Mouse (Mus musculus) intestine, postnatal 0 days (tissue): ENCODE results near the gene Gas6. TPM values are rescaled to one million over a fixed set of nuclear protein-coding genes. Genes with fewer than 3 reads are reported as not detected.

Source experiments
- ATAC-seq: fragments of 200-750 bp; cut with Nextera tagmentation; 2 replicates; pipeline ENCODE4 v1.8.0; 2017; ENCODE audit warnings: mild to moderate bottlenecking, moderate TSS enrichment, moderate library complexity
- H3K27ac ChIP-seq: fragments of 300-500 bp; sonication (generic); 2 replicates; pipeline ENCODE4 v1.5.1; 2014; ENCODE audit warnings: mild to moderate bottlenecking, low read depth, low read length, moderate library complexity
- H3K27me3 ChIP-seq: fragments of 300-500 bp; sonication (generic); replicated peaks from 2 replicates; pipeline ENCODE4 v1.6.1; 2014; ENCODE audit warnings: low read length, mixed read lengths; ENCODE audit not compliant: control insufficient read depth, insufficient read depth
- H3K36me3 ChIP-seq: fragments of 300-500 bp; sonication (generic); 2 replicates; pipeline ENCODE4 v1.6.1; 2014; ENCODE audit warnings: mild to moderate bottlenecking, moderate library complexity; ENCODE audit not compliant: control insufficient read depth, insufficient read depth
- H3K4me1 ChIP-seq: fragments of 300-500 bp; sonication (generic); replicated peaks from 2 replicates; pipeline ENCODE4 v1.6.1; 2014; ENCODE audit warnings: antibody characterized with exemption, low read length, mixed read lengths; ENCODE audit not compliant: control insufficient read depth, insufficient read depth
- H3K4me2 ChIP-seq: fragments of 300-500 bp; sonication (generic); replicated peaks from 2 replicates; pipeline ENCODE4 v1.6.1; 2014; ENCODE audit warnings: low read depth, mild to moderate bottlenecking, moderate library complexity
- H3K4me3 ChIP-seq: fragments of 300-500 bp; sonication (generic); 2 replicates; pipeline ENCODE4 v1.5.1; 2014; ENCODE audit warnings: low read depth, low read length
- H3K9ac ChIP-seq: fragments of 300-500 bp; sonication (generic); 2 replicates; pipeline ENCODE4 v1.6.1; 2014; ENCODE audit warnings: mild to moderate bottlenecking, low read depth, low read length
- H3K9me3 ChIP-seq: fragments of 300-500 bp; sonication (generic); 2 replicates; pipeline ENCODE4 v1.6.1; 2016; ENCODE audit warnings: mixed run types; ENCODE audit not compliant: control insufficient read depth
- CTCF ChIP-seq: sonication (generic); IDR thresholded peaks from 2 replicates; pipeline ENCODE4 v1.5.1; 2016; ENCODE audit warnings: low read depth, mild to moderate bottlenecking, control low read depth, antibody characterized with exemption, moderate library complexity
- WGBS: fragments of 180-500 bp; shearing (Covaris S2); extraction: QIAGEN DNeasy Blood & Tissue Kit; methylation state at CpG from one replicate; pipeline ENCODE4 v1.1.7; 2014; 5-methylcytosine and 5-hydroxymethylcytosine counted together
- polyA plus RNA-seq: library from polyadenylated mRNA; unstranded; fragments of >200 nt; fragmentation: Nextera tagmentation; extraction: Ambion mirVana; gene quantifications from 2 replicates; pipeline ENCODE4 v1.2.1, GENCODE M21; 2015

Gene Gas6
- polyA plus RNA-seq, 1 experiment from 2014 or later = 77.3 TPM

DNA sequence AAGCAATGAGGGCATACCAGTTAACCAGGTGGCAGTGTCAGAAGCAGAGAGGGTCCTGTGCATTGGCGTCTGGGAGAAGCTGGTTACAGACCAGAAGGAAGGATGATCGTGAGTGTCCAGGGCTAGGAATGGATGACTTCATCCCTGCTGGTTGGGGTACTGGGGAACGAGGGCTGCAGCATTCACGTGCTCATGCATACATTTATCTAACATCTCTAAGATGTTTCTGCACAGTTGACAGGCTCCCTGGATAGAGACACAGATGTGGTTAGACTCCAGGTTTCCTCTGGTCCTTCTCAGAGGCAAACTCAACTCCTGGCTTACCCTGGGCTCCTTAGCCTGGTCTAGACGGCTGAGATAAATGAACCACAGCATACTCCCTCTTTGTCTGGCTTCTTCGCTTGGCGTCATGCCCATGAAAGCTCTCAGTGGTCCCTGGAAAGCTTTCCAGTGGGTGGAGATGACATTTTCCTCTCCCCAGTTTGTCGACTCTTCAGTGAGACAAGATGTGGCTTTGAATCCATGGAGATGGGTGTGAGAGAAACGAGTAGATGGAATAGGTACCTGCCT lies 37.4 kb upstream of the Gas6 start:
- no peak for TF ChIP-seq CTCF
- Histone ChIP-seq H3K9ac (no peak overlapping the region), H3K27ac (no peak overlapping the region), H3K27me3 (no peaks in the 10 kb centered on the region), H3K36me3 (no peaks in the 10 kb centered on the region; the same call in 1 of the 2 replicates), H3K4me1 (peaks cover 14% of the 10 kb centered on the region), H3K9me3 (no peaks in the 10 kb centered on the region), H3K4me2 (no peak overlapping the region), H3K4me3 (no peak overlapping the region)
- WGBS = 55% methylated on average over 9 of the region's 9 CpGs
- no peak for ATAC-seq

DNA sequence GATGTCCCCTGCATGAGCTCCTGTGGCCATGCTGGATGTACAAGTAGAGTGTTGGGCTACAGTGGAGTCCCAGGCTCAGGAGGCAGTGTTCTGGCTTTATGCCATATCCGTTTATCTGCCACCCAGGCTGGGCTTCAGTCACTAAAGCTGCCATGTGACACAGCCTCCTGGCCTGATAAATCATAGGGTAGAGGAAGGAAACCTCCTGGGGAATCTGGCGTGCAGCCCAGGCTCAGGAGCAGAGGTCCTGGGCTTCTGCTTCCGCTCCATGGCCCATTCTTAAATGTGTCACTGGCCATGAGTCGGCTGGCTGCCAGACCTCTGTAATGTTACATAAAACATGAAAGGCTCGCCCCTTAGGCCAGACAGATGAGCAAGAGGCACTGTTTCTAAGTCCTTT lies 36.7 kb upstream of the Gas6 start:
- peak; percentile 32 for ATAC-seq
- Histone ChIP-seq H3K27me3 (no peaks in the 10 kb centered on the region), H3K4me3 (no peak overlapping the region), H3K36me3 (no peaks in the 10 kb centered on the region; the same call in 1 of the 2 replicates), H3K27ac (peak overlapping the region; percentile 15; the same call in 1 of the 2 replicates), H3K9ac (no peak overlapping the region), H3K9me3 (no peaks in the 10 kb centered on the region), H3K4me2 (no peak overlapping the region), H3K4me1 (peaks cover 14% of the 10 kb centered on the region)
- 15% methylated on average over 5 of the region's 5 CpGs for WGBS
- no peak for TF ChIP-seq CTCF

DNA sequence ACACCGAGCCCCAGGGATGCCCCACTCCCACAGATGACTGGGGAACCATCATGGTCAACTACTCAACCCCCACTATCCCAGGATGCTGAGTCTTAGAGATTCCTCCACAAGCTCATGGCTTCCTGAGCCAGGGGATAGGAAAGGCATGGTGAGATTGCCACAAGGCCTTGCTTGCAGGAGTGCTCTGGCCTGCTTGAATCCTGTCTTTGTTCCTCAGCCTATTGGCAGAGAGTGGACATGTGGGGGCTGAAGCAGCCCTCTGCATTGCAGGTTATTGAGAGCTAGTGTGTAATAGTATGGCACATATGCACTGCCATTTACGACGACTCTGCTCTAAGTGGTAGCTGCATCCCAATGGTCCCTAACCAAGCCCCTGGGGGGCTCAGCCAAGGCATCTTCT lies 36.1 kb upstream of the Gas6 start:
- no peaks in the 10 kb centered on the region for H3K27me3 ChIP-seq
- no peak overlapping the region for H3K4me2 ChIP-seq
- H3K36me3 ChIP-seq = no peaks in the 10 kb centered on the region; the same call in 1 of the 2 replicates
- no peak for ATAC-seq
- TF ChIP-seq CTCF = no peak
- no peaks in the 10 kb centered on the region for H3K9me3 ChIP-seq
- no peak overlapping the region for H3K4me3 ChIP-seq
- H3K4me1 ChIP-seq = peaks cover 14% of the 10 kb centered on the region
- H3K9ac ChIP-seq = no peak overlapping the region
- 88% methylated on average over 3 of the region's 3 CpGs for WGBS
- no peak overlapping the region for H3K27ac ChIP-seq

GRCm38 (mm10) chr8:13529891-13530316 lies 35.6 kb upstream of the Gas6 start:
- Histone ChIP-seq H3K9me3 (no peaks in the 10 kb centered on the region), H3K9ac (no peak overlapping the region), H3K4me2 (no peak overlapping the region), H3K27ac (no peak overlapping the region; the same call in 1 of the 2 replicates), H3K4me1 (peaks cover 14% of the 10 kb centered on the region), H3K27me3 (no peaks in the 10 kb centered on the region), H3K36me3 (no peaks in the 10 kb centered on the region; the same call in 1 of the 2 replicates), H3K4me3 (no peak overlapping the region)
- TF ChIP-seq CTCF = no peak
- 63% methylated on average over 7 of the region's 7 CpGs for WGBS
- no peak for ATAC-seq

GRCm38 (mm10) chr8:13529011-13529840 lies 34.9 kb upstream of the Gas6 start:
- Histone ChIP-seq H3K27me3 (no peaks in the 10 kb centered on the region), H3K36me3 (no peaks in the 10 kb centered on the region; the same call in 1 of the 2 replicates), H3K4me1 (peaks cover 14% of the 10 kb centered on the region), H3K27ac (no peak overlapping the region), H3K4me2 (no peak overlapping the region), H3K9ac (no peak overlapping the region; the same call in 1 of the 2 replicates), H3K9me3 (no peaks in the 10 kb centered on the region), H3K4me3 (no peak overlapping the region)
- TF ChIP-seq CTCF = no peak
- ATAC-seq = no peak
- WGBS = 58% methylated on average over 15 of the region's 15 CpGs

DNA sequence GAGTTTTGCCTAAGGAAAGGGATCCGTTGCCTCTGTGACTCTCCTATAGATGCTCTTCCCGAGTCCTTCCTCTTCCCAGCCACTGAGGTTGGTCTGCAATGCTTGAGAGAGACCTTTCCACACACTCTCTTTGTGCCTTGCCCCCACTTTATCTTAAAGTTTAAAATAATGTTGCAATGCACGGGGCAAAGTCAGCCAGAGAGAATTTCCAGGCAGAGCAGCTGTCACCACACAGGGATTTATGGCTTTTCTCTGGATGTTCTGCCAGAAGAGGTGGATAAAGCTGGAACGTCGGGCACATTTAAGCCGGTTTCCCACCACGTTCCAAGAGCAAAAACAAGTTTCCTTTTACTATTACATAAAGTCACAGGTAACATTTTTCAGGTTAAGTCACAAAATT lies 27.1 kb upstream of the Gas6 start:
- no peak overlapping the region for H3K9ac ChIP-seq
- H3K9me3 ChIP-seq = no peaks in the 10 kb centered on the region
- peaks cover 21% of the 10 kb centered on the region for H3K4me1 ChIP-seq
- peak; percentile 81 for ATAC-seq
- no peak overlapping the region for H3K27ac ChIP-seq
- H3K36me3 ChIP-seq = no peaks in the 10 kb centered on the region
- no peaks in the 10 kb centered on the region for H3K27me3 ChIP-seq
- no peak for TF ChIP-seq CTCF
- no peak overlapping the region for H3K4me3 ChIP-seq
- 0 out of 2 replicates have a peak overlapping the region, but pooled peaks have one; percentile 3 for H3K4me2 ChIP-seq
- 13% methylated on average over 7 of the region's 7 CpGs for WGBS
